Mouse (Mus musculus) lung, postnatal 0 days (tissue): Measurements from ENCODE around the gene Hpn.

Source experiments
- CTCF ChIP-seq: IDR thresholded peaks from 2 replicates; pipeline ENCODE4 v1.5.1; 2016; ENCODE audit warnings: antibody characterized with exemption, mild to moderate bottlenecking
- EP300 ChIP-seq: IDR thresholded peaks from 2 replicates; pipeline ENCODE4 v1.6.1; 2016; ENCODE audit warnings: antibody characterized with exemption, mild to moderate bottlenecking, control low read depth

DNA sequence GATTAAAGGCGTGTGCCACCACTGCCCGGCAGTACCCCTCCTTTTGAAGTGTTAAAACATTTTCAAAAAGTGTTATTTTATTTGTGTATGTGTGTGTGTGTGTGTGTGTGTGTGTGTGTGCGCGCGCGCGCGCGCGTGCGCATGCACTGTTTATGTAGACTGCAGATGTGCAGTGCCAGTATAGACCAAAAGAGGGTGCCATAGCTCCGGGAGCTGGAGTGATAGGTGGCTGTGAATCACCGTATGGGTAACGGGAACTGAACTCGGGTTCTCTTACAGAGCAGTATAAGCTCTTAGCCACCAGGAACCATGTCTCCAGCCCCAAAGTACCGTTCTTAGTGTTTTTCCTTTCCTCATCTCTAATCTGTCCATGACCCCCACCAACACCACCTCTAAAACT is 29.8 kb upstream of the Hpn start:
- TF ChIP-seq EP300 (no peak), CTCF (peak; percentile 44)
